Mouse (Mus musculus): ENCODE measurements around the gene Cep70. TPM values are rescaled to one million over a fixed set of nuclear protein-coding genes. Genes with fewer than 3 reads are reported as not detected.

Cep70 gene
- 32.5 and 34.7 TPM in 2 replicates for polyA plus RNA-seq (2015; fragmentation: Nextera tagmentation; extraction: Ambion mirVana)

GRCm38 (mm10) chr9:99243190-99243894 lies at the start of gene Cep70:
Gene Cep70 (plus strand): TSS chr9:99243367.
- Histone ChIP-seq H3K4me1 (0 out of 2 replicates have a peak, but pooled peaks cover 5% of the 10 kb centered on the region), H3K4me3 (peak within 1 kb of the TSS; percentile 95), H3K9me3 (no peaks in the 10 kb centered on the region), H3K27ac (peak within 1 kb of the TSS; percentile 86), H3K27me3 (no peaks in the 10 kb centered on the region), H3K36me3 (0 out of 2 replicates have a peak, but pooled peaks cover 3% of the 10 kb centered on the region), H3K4me2 (peak within 1 kb of the TSS; percentile 61), H3K9ac (peak within 1 kb of the TSS; percentile 77)
- peak; percentile 98 for ATAC-seq (ENCODE audit: borderline replicate concordance, extremely low read depth, low FRiP score, low TSS enrichment)
- WGBS = under 1% methylated on average over 63 of the region's 66 CpGs

DNA sequence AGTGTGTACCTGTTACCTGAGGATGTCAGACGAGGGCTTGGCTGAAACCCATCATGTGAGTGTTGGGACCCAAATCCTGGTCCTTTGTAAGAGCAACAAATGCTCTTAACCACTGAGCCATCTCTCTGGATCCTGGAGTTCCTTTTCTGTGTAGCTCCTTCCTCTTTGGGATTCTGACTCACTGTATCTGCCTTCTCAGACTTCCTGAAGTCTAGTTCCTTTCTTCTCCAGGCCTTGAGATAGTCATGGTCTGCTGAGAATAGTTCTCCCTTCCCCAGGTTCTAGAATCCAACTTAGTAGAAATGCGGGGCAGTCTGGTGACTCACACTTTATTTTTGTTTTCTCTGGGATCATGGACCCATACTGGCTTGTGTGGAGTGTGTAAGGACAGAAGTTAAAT lies 30.5 kb upstream of the Cep70 start:
- Histone ChIP-seq H3K27ac (no peak overlapping the region), H3K27me3 (no peaks in the 10 kb centered on the region), H3K9me3 (no peaks in the 10 kb centered on the region), H3K4me2 (no peak overlapping the region), H3K9ac (no peak overlapping the region), H3K4me1 (no peaks in the 10 kb centered on the region), H3K36me3 (no peaks in the 10 kb centered on the region), H3K4me3 (no peak overlapping the region)
- 52% methylated on average over 2 of the region's 2 CpGs for WGBS
- ATAC-seq (ENCODE audit: borderline replicate concordance, extremely low read depth, low FRiP score, low TSS enrichment) = no peak

DNA sequence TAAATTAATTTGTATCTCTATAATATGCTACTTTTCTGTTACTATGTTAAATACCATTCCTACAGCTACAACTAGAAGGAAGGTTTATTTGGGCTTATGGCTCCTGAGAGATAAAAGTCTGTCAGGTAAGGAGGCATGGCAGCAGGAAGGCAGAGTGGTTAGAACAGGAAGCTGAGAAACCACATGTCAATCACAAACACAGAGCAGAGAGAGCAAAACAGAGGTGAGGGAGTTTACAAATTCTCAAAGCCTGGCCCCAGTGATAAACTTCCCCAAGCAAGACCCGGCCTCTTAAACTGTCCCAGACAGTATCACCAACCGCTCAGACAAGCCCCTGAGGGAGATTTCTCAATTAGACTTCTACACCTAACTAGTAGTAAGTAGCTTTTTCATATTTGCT lies 27.0 kb upstream of the Cep70 start:
- H3K4me2 ChIP-seq = no peak overlapping the region
- no peaks in the 10 kb centered on the region for H3K9me3 ChIP-seq
- no peak overlapping the region for H3K4me3 ChIP-seq
- H3K9ac ChIP-seq = no peak overlapping the region
- ATAC-seq (ENCODE audit: borderline replicate concordance, extremely low read depth, low FRiP score, low TSS enrichment) = no peak
- H3K27me3 ChIP-seq = no peaks in the 10 kb centered on the region
- 81% methylated on average over 2 of the region's 2 CpGs for WGBS
- H3K27ac ChIP-seq = no peak overlapping the region
- H3K36me3 ChIP-seq = no peaks in the 10 kb centered on the region
- H3K4me1 ChIP-seq = no peaks in the 10 kb centered on the region

GRCm38 (mm10) chr9:99217999-99218719 lies 25.0 kb upstream of the Cep70 start:
- 12% methylated on average over 6 of the region's 6 CpGs for WGBS
- H3K36me3 ChIP-seq = no peaks in the 10 kb centered on the region

DNA sequence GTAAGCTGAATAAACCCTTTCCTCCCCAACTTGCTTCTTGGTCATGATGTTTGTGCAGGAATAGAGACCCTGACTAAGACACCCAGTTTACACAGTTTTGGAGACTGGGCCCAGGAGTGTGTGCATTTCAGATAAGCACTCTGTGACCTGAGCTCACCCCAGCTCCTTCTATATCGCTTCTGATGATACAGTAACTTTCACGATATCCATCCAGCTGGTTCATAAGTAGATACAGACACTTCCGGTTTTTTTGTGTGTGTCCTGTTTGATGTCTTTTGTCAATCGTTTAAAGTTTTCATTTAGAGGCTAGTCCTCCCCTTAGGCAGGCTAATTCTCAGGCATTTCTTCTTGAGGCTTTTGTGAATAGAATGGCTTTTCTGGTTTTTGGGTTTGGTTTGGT lies 21.5 kb upstream of the Cep70 start:
- ATAC-seq (ENCODE audit: borderline replicate concordance, extremely low read depth, low FRiP score, low TSS enrichment) = no peak
- Histone ChIP-seq H3K4me2 (no peak overlapping the region), H3K4me3 (no peak overlapping the region), H3K4me1 (no peaks in the 10 kb centered on the region), H3K36me3 (no peaks in the 10 kb centered on the region), H3K9me3 (no peaks in the 10 kb centered on the region), H3K9ac (no peak overlapping the region), H3K27me3 (no peaks in the 10 kb centered on the region), H3K27ac (no peak overlapping the region)
- 79% methylated on average over 4 of the region's 4 CpGs for WGBS

More at GRCm38 (mm10) chr9:99217999-99218719, 25.0 kb upstream of the Cep70 start:
- Histone ChIP-seq H3K4me3 (no peak overlapping the region), H3K4me1 (no peaks in the 10 kb centered on the region), H3K9me3 (no peaks in the 10 kb centered on the region), H3K9ac (no peak overlapping the region), H3K27me3 (no peaks in the 10 kb centered on the region), H3K4me2 (no peak overlapping the region), H3K27ac (no peak overlapping the region)
- ATAC-seq (ENCODE audit: borderline replicate concordance, extremely low read depth, low FRiP score, low TSS enrichment) = peak; percentile 86

- Histone ChIP-seq H3K27me3 (no peaks in the 10 kb centered on the region), H3K36me3 (no peaks in the 10 kb centered on the region), H3K4me3 (no peak overlapping the region), H3K9ac (no peak overlapping the region), H3K4me2 (no peak overlapping the region), H3K4me1 (no peaks in the 10 kb centered on the region), H3K9me3 (no peaks in the 10 kb centered on the region), H3K27ac (no peak overlapping the region)
- WGBS = 53% methylated on average over 3 of the region's 3 CpGs
- ATAC-seq (ENCODE audit: borderline replicate concordance, extremely low read depth, low FRiP score, low TSS enrichment) = no peak
Observed at GRCm38 (mm10) chr9:99224583-99224982, 18.6 kb upstream of the Cep70 start.

GRCm38 (mm10) chr9:99229450-99229849 lies 13.7 kb upstream of the Cep70 start:
- no peak overlapping the region for H3K27ac ChIP-seq
- H3K27me3 ChIP-seq = no peaks in the 10 kb centered on the region
- no peak overlapping the region for H3K9ac ChIP-seq
- WGBS = 87% methylated on average over 14 of the region's 14 CpGs
- no peak for ATAC-seq (ENCODE audit: borderline replicate concordance, extremely low read depth, low FRiP score, low TSS enrichment)
- no peaks in the 10 kb centered on the region for H3K9me3 ChIP-seq
- no peaks in the 10 kb centered on the region for H3K4me1 ChIP-seq
- no peak overlapping the region for H3K4me2 ChIP-seq
- H3K4me3 ChIP-seq = no peak overlapping the region
- no peaks in the 10 kb centered on the region for H3K36me3 ChIP-seq

- 85% methylated on average over 14 of the region's 14 CpGs for WGBS
- Histone ChIP-seq H3K9ac (no peak within 1 kb of the TSS), H3K36me3 (no peaks in the 10 kb centered on the region), H3K9me3 (no peaks in the 10 kb centered on the region), H3K4me3 (no peak within 1 kb of the TSS), H3K27ac (no peak within 1 kb of the TSS), H3K4me2 (no peak within 1 kb of the TSS), H3K27me3 (no peaks in the 10 kb centered on the region), H3K4me1 (no peaks in the 10 kb centered on the region)
- no peak for ATAC-seq (ENCODE audit: borderline replicate concordance, extremely low read depth, low FRiP score, low TSS enrichment)
Observed at GRCm38 (mm10) chr9:99237139-99237538, 6.0 kb upstream of the Cep70 start, which contains the start of gene Faiml. Gene Faiml (minus strand): TSS chr9:99237239.

- H3K27me3 ChIP-seq = no peaks in the 10 kb centered on the region
- H3K4me3 ChIP-seq = no peak overlapping the region
- 0 out of 2 replicates have a peak, but pooled peaks cover 5% of the 10 kb centered on the region for H3K4me1 ChIP-seq
- H3K9ac ChIP-seq = no peak overlapping the region
- H3K4me2 ChIP-seq = no peak overlapping the region
- WGBS = 84% methylated on average over 10 of the region's 10 CpGs
- no peaks in the 10 kb centered on the region for H3K9me3 ChIP-seq
- no peaks in the 10 kb centered on the region for H3K36me3 ChIP-seq
- no peak overlapping the region for H3K27ac ChIP-seq
- ATAC-seq (ENCODE audit: borderline replicate concordance, extremely low read depth, low FRiP score, low TSS enrichment) = no peak
Observed at GRCm38 (mm10) chr9:99238276-99238675, 4.9 kb upstream of the Cep70 start.

GRCm38 (mm10) chr9:99239256-99239655 lies 3.9 kb upstream of the Cep70 start:
- Histone ChIP-seq H3K9ac (no peak overlapping the region), H3K27me3 (no peaks in the 10 kb centered on the region), H3K4me1 (0 out of 2 replicates have a peak, but pooled peaks cover 5% of the 10 kb centered on the region), H3K9me3 (no peaks in the 10 kb centered on the region), H3K4me2 (no peak overlapping the region), H3K4me3 (no peak overlapping the region), H3K36me3 (no peaks in the 10 kb centered on the region), H3K27ac (no peak overlapping the region)
- 40% methylated on average over 1 of the region's 1 CpGs for WGBS
- ATAC-seq (ENCODE audit: borderline replicate concordance, extremely low read depth, low FRiP score, low TSS enrichment) = no peak

- Histone ChIP-seq H3K36me3 (no peaks in the 10 kb centered on the region), H3K4me3 (no peak overlapping the region), H3K27me3 (no peaks in the 10 kb centered on the region), H3K27ac (no peak overlapping the region), H3K9ac (no peak overlapping the region), H3K9me3 (no peaks in the 10 kb centered on the region), H3K4me1 (0 out of 2 replicates have a peak, but pooled peaks cover 5% of the 10 kb centered on the region), H3K4me2 (no peak overlapping the region)
- no peak for ATAC-seq (ENCODE audit: borderline replicate concordance, extremely low read depth, low FRiP score, low TSS enrichment)
- 64% methylated on average over 5 of the region's 5 CpGs for WGBS
Observed at GRCm38 (mm10) chr9:99240571-99240970, 2.6 kb upstream of the Cep70 start.

DNA sequence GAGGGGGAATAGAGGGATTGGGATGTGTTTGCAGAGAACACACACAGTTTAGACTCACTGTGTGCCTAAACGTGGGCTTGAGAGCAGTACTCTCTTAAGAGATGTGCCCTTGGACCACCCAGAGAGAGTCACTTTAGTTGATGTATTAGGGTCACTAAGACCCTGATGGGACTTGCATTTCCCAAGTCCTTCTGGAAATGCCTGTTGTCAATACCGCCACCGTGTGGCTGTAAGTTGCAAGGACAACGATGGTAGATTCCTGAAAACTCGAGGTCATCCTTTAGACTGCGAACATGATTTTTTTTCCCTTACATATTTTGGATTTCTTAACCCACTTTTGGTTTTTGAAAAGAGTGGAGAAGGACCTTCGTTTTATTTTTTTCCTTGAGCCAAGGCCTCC lies 1.1 kb upstream of the Cep70 start:
- Histone ChIP-seq H3K9me3 (no peaks in the 10 kb centered on the region), H3K4me3 (no peak overlapping the region), H3K36me3 (0 out of 2 replicates have a peak, but pooled peaks cover 3% of the 10 kb centered on the region), H3K9ac (no peak overlapping the region), H3K27ac (no peak overlapping the region), H3K27me3 (no peaks in the 10 kb centered on the region), H3K4me1 (0 out of 2 replicates have a peak, but pooled peaks cover 5% of the 10 kb centered on the region), H3K4me2 (peak overlapping the region; percentile 61)
- ATAC-seq (ENCODE audit: borderline replicate concordance, extremely low read depth, low FRiP score, low TSS enrichment) = no peak
- WGBS = 2% methylated on average over 7 of the region's 7 CpGs
